Comparison of ENCODE assay signal across 22 mouse cellular contexts in the genomic region with DNA sequence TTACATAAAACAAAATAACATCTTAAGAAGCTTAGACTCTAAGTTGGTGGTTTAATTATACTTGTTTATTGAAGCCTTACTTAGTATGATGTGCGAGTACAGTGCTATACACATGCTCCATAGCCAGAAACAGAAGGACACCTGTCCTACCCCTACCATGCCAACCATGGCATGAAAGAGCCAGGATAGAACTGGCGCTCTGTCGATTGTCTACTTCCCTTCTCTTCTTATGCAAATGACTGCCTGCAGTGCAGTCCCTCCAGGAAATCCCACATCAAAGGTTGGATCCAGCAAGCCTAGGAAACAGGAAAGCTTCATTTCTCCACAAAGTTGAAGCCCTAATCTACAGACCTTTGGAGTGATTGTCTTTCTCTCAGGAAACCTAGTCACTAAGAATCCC.
A peak's percentile ranks its signal among the peaks of the same experiment; 100 is the strongest.
DNase-seq lines count a peak whose midpoint lies in the region; ATAC-seq and TF ChIP-seq lines count a peak whose summit lies in the region.
"Had no signal": no experiment of that assay in that cellular context is flagged by ENCODE, and none has a peak within 500 bp of the region (broad histone marks: within the 10 kb centered on the region; RNA-seq: fewer than 3 reads in every experiment).

No protein-coding gene starts in this region.

- 6% methylated on average over 3 of the region's 3 CpGs for WGBS in midbrain, embryonic 11.5 days
- WGBS in midbrain, embryonic 10.5 days = 10% methylated on average over 3 of the region's 3 CpGs
- WGBS in forebrain, embryonic 12.5 days = 6% methylated on average over 3 of the region's 3 CpGs
- 7% methylated on average over 3 of the region's 3 CpGs for WGBS in hindbrain, embryonic 14.5 days
- 15% methylated on average over 3 of the region's 3 CpGs for whole genome bisulfite sequencing in midbrain, postnatal 0 days
- 40% methylated on average over 3 of the region's 3 CpGs for WGBS in intestine, embryonic 16.5 days

- H3K4me1 ChIP-seq in midbrain, embryonic 11.5 days (ENCODE audit: control insufficient read depth, insufficient read depth, low read length) = 0 out of 2 replicates have a peak, but pooled peaks cover 3% of the 10 kb centered on the region
- peaks cover 10% of the 10 kb centered on the region for H3K4me1 ChIP-seq in midbrain, embryonic 10.5 days
- H3K4me1 ChIP-seq in forebrain, embryonic 12.5 days = peaks cover 6% of the 10 kb centered on the region
- no peaks in the 10 kb centered on the region for H3K4me1 ChIP-seq in hindbrain, embryonic 14.5 days (replicated peaks; ENCODE audit: control insufficient read depth, insufficient read depth, low read length)
- H3K4me1 ChIP-seq in midbrain, postnatal 0 days (ENCODE audit: insufficient read depth, low read length) = no peaks in the 10 kb centered on the region
- H3K4me1 ChIP-seq in intestine, embryonic 16.5 days (ENCODE audit: control insufficient read depth, insufficient read depth, low read length) = no peaks in the 10 kb centered on the region
- H3K4me1 ChIP-seq: embryonic facial prominence, embryonic 15.5 days; heart, embryonic 10.5 days; kidney, embryonic 15.5 days; liver, embryonic 12.5 days had no signal

- H3K4me2 ChIP-seq in midbrain, embryonic 11.5 days = no peak overlapping the region
- no peak overlapping the region; the same call in 1 of the 2 replicates for H3K4me2 ChIP-seq in forebrain, embryonic 12.5 days
- no peak overlapping the region for H3K4me2 ChIP-seq in hindbrain, embryonic 14.5 days (replicated peaks)
- no peak overlapping the region for H3K4me2 ChIP-seq in midbrain, postnatal 0 days (ENCODE audit: low read depth, low read length, poor library complexity, severe bottlenecking)
- H3K4me2 ChIP-seq in intestine, embryonic 16.5 days (ENCODE audit: low read depth, low read length) = no peak overlapping the region
- H3K4me2 ChIP-seq: embryonic facial prominence, embryonic 15.5 days; kidney, embryonic 15.5 days; liver, embryonic 12.5 days; lung, embryonic 14.5 days had no signal

- H3K9ac ChIP-seq in midbrain, embryonic 11.5 days (ENCODE audit: low read length) = no peak overlapping the region
- H3K9ac ChIP-seq in forebrain, embryonic 12.5 days = no peak overlapping the region
- H3K9ac ChIP-seq in hindbrain, embryonic 14.5 days = no peak overlapping the region
- H3K9ac ChIP-seq in midbrain, postnatal 0 days (replicated peaks; ENCODE audit: low read length, poor library complexity, severe bottlenecking) = no peak overlapping the region
- no peak overlapping the region for H3K9ac ChIP-seq in intestine, embryonic 16.5 days (ENCODE audit: low read depth, low read length)
- H3K9ac ChIP-seq: embryonic facial prominence, embryonic 15.5 days; kidney, embryonic 15.5 days; liver, embryonic 12.5 days; lung, embryonic 14.5 days had no signal

- no peak for TF ChIP-seq CTCF in midbrain, postnatal 0 days (IDR thresholded peaks at IDR 0.05)

- no peaks in the 10 kb centered on the region for H3K27me3 ChIP-seq in midbrain, embryonic 11.5 days (ENCODE audit: control insufficient read depth, insufficient read depth, low read length)
- no peaks in the 10 kb centered on the region for H3K27me3 ChIP-seq in midbrain, embryonic 10.5 days (ENCODE audit: low read depth, poor library complexity, severe bottlenecking)
- H3K27me3 ChIP-seq in forebrain, embryonic 12.5 days = no peaks in the 10 kb centered on the region
- H3K27me3 ChIP-seq in hindbrain, embryonic 14.5 days (ENCODE audit: control insufficient read depth, insufficient read depth, low read length) = no peaks in the 10 kb centered on the region
- H3K27me3 ChIP-seq in midbrain, postnatal 0 days (ENCODE audit: insufficient read depth, low read length) = no peaks in the 10 kb centered on the region
- no peaks in the 10 kb centered on the region for H3K27me3 ChIP-seq in intestine, embryonic 16.5 days (replicated peaks; ENCODE audit: control insufficient read depth, insufficient read depth, low read length)
- H3K27me3 ChIP-seq: embryonic facial prominence, embryonic 15.5 days; kidney, embryonic 15.5 days; liver, embryonic 12.5 days; Patski had no signal

- no peak overlapping the region for H3K27ac ChIP-seq in midbrain, embryonic 11.5 days (ENCODE audit: low read depth, low read length)
- H3K27ac ChIP-seq in midbrain, embryonic 10.5 days (replicated peaks) = no peak overlapping the region
- no peak overlapping the region for H3K27ac ChIP-seq in forebrain, embryonic 12.5 days
- no peak overlapping the region for H3K27ac ChIP-seq in hindbrain, embryonic 14.5 days
- H3K27ac ChIP-seq in midbrain, postnatal 0 days (ENCODE audit: low read depth, low read length) = no peak overlapping the region
- no peak overlapping the region for H3K27ac ChIP-seq in intestine, embryonic 16.5 days (ENCODE audit: low read length)
- H3K27ac ChIP-seq: embryonic facial prominence, embryonic 15.5 days; heart, embryonic 10.5 days; kidney, embryonic 15.5 days; layer of hippocampus, adult 2 months; liver, embryonic 12.5 days had no signal

- H3K9me3 ChIP-seq in midbrain, embryonic 11.5 days (ENCODE audit: control insufficient read depth, low read length) = no peaks in the 10 kb centered on the region
- H3K9me3 ChIP-seq in midbrain, embryonic 10.5 days (replicated peaks) = no peaks in the 10 kb centered on the region
- H3K9me3 ChIP-seq in forebrain, embryonic 12.5 days = no peaks in the 10 kb centered on the region
- no peaks in the 10 kb centered on the region for H3K9me3 ChIP-seq in hindbrain, embryonic 14.5 days (ENCODE audit: control insufficient read depth, low read length)
- H3K9me3 ChIP-seq in midbrain, postnatal 0 days (ENCODE audit: low read length) = no peaks in the 10 kb centered on the region
- H3K9me3 ChIP-seq in intestine, embryonic 16.5 days (ENCODE audit: control insufficient read depth, low read length) = no peaks in the 10 kb centered on the region
- H3K9me3 ChIP-seq: embryonic facial prominence, embryonic 15.5 days; heart, embryonic 10.5 days; kidney, embryonic 15.5 days; liver, embryonic 12.5 days had no signal

- peak; percentile 81 for DNase-seq in midbrain, embryonic 11.5 days (ENCODE audit: low spot score, missing footprints)
- DNase-seq in midbrain, embryonic 10.5 days (ENCODE audit: low spot score) = no peak
- DNase-seq in hindbrain, embryonic 14.5 days (ENCODE audit: low spot score) = no peak
- DNase-seq in midbrain, postnatal 0 days (ENCODE audit: low spot score) = peak; percentile 5
- no peak for DNase-seq in gastrocnemius, postnatal 25 days
- DNase-seq: cerebellum, adult 11 months; embryo, embryonic 11 days; heart, postnatal 14 days; lung, embryonic 14.5 days; lung, postnatal 4 days; retina, postnatal 1 day; right cerebral cortex, postnatal 4 days; thymus, postnatal 36 days had no signal

- ATAC-seq in midbrain, embryonic 11.5 days (ENCODE audit: low FRiP score) = peak; percentile 57; the same call in 1 of the 2 replicates
- ATAC-seq in forebrain, embryonic 12.5 days (ENCODE audit: low FRiP score) = peak; percentile 65; the same call in 1 of the 2 replicates
- peak; percentile 55; the same call in 1 of the 2 replicates for ATAC-seq in hindbrain, embryonic 14.5 days (ENCODE audit: low FRiP score)
- ATAC-seq in midbrain, postnatal 0 days (ENCODE audit: low FRiP score) = 0 out of 2 replicates have a peak, but pooled peaks have one; percentile 56
- no peak for ATAC-seq in intestine, embryonic 16.5 days
- ATAC-seq in megakaryocyte, adult 5-6 weeks (ENCODE audit: poor library complexity, severe bottlenecking) = no peak
- ATAC-seq: liver, embryonic 12.5 days; Patski had no signal

- H3K4me3 ChIP-seq in midbrain, embryonic 11.5 days (ENCODE audit: low read depth, low read length) = no peak overlapping the region
- no peak overlapping the region for H3K4me3 ChIP-seq in midbrain, embryonic 10.5 days
- H3K4me3 ChIP-seq in forebrain, embryonic 12.5 days (replicated peaks) = no peak overlapping the region
- no peak overlapping the region for H3K4me3 ChIP-seq in hindbrain, embryonic 14.5 days (replicated peaks; ENCODE audit: low read length)
- H3K4me3 ChIP-seq in midbrain, postnatal 0 days (ENCODE audit: low read depth, low read length) = no peak overlapping the region
- no peak overlapping the region for H3K4me3 ChIP-seq in intestine, embryonic 16.5 days (ENCODE audit: low read length)
- H3K4me3 ChIP-seq: embryonic facial prominence, embryonic 15.5 days; heart, embryonic 10.5 days; kidney, embryonic 15.5 days; layer of hippocampus, adult 2 months; liver, embryonic 12.5 days had no signal

- no peaks in the 10 kb centered on the region for H3K36me3 ChIP-seq in midbrain, embryonic 11.5 days (ENCODE audit: control insufficient read depth, insufficient read depth, low read length)
- H3K36me3 ChIP-seq in midbrain, embryonic 10.5 days = no peaks in the 10 kb centered on the region
- H3K36me3 ChIP-seq in forebrain, embryonic 12.5 days (replicated peaks) = no peaks in the 10 kb centered on the region
- no peaks in the 10 kb centered on the region for H3K36me3 ChIP-seq in hindbrain, embryonic 14.5 days (replicated peaks; ENCODE audit: control insufficient read depth, insufficient read depth)
- H3K36me3 ChIP-seq in midbrain, postnatal 0 days (ENCODE audit: insufficient read depth, low read length) = no peaks in the 10 kb centered on the region
- H3K36me3 ChIP-seq in intestine, embryonic 16.5 days (ENCODE audit: control insufficient read depth, insufficient read depth, low read length) = no peaks in the 10 kb centered on the region
- H3K36me3 ChIP-seq: embryonic facial prominence, embryonic 15.5 days; heart, embryonic 10.5 days; kidney, embryonic 15.5 days; liver, embryonic 12.5 days had no signal

Comparison
In these comparisons a context has a peak if more than half of its experiments do, and no peak if none do; other contexts are left out.
1. DNase-seq: peak in midbrain, embryonic 11.5 days (single experiment) and midbrain, postnatal 0 days (single experiment); none in midbrain, embryonic 10.5 days (single experiment), hindbrain, embryonic 14.5 days (single experiment) and gastrocnemius, postnatal 25 days (single experiment).
2. ATAC-seq: peak in midbrain, embryonic 11.5 days (single experiment), forebrain, embryonic 12.5 days (single experiment), hindbrain, embryonic 14.5 days (single experiment) and midbrain, postnatal 0 days (single experiment); none in intestine, embryonic 16.5 days (single experiment) and megakaryocyte, adult 5-6 weeks (single experiment).